Mouse (Mus musculus): ENCODE results near the gene Btn1a1. TPM values are rescaled to one million over a fixed set of nuclear protein-coding genes. Genes with fewer than 3 reads are reported as not detected.

Gene Btn1a1
- polyA plus RNA-seq, 1 experiment from 2014 or later: not detected

- under 1% methylated on average over 17 of the region's 17 CpGs for WGBS (ENCODE audit: missing documents)
- Histone ChIP-seq H3K4me3 (ENCODE audit: inconsistent target) (peak overlapping the region; percentile 54), H3K79me2 (ENCODE audit: inconsistent target) (no peaks in the 10 kb centered on the region), H3K27ac (peak overlapping the region; percentile 4; the same call in 1 of the 2 replicates), H3K36me3 (ENCODE audit: inconsistent target) (no peaks in the 10 kb centered on the region)
Observed at GRCm38 (mm10) chr13:23437908-23438307, 27.8 kb downstream of the Btn1a1 start.

- WGBS (ENCODE audit: missing documents): under 1% methylated on average over 32 of the region's 32 CpGs
- H3K4me3 ChIP-seq (ENCODE audit: inconsistent target): peak overlapping the region; percentile 54
- no peaks in the 10 kb centered on the region for H3K79me2 ChIP-seq (ENCODE audit: inconsistent target)
- H3K27ac ChIP-seq: peak overlapping the region; percentile 4; the same call in 1 of the 2 replicates
- H3K36me3 ChIP-seq (ENCODE audit: inconsistent target): no peaks in the 10 kb centered on the region
Observed at GRCm38 (mm10) chr13:23436861-23437822, 28.6 kb downstream of the Btn1a1 start.

GRCm38 (mm10) chr13:23436231-23436661 is 29.5 kb downstream of the Btn1a1 start:
- no peak overlapping the region for H3K27ac ChIP-seq
- H3K4me3 ChIP-seq (ENCODE audit: inconsistent target): peak overlapping the region; percentile 54
- 3% methylated on average over 10 of the region's 11 CpGs for WGBS (ENCODE audit: missing documents)
- H3K79me2 ChIP-seq (ENCODE audit: inconsistent target): no peaks in the 10 kb centered on the region
- no peaks in the 10 kb centered on the region for H3K36me3 ChIP-seq (ENCODE audit: inconsistent target)

- Histone ChIP-seq H3K36me3 (ENCODE audit: inconsistent target) (no peaks in the 10 kb centered on the region), H3K4me3 (ENCODE audit: inconsistent target) (peak overlapping the region; percentile 54; the same call in 1 of the 2 replicates), H3K79me2 (ENCODE audit: inconsistent target) (no peaks in the 10 kb centered on the region), H3K27ac (no peak overlapping the region)
- 47% methylated on average over 12 of the region's 12 CpGs for WGBS (ENCODE audit: missing documents)
Observed at GRCm38 (mm10) chr13:23435676-23436075, 30.0 kb downstream of the Btn1a1 start.

- H3K4me3 ChIP-seq (ENCODE audit: inconsistent target): peak overlapping the region; percentile 54; the same call in 1 of the 2 replicates
- H3K27ac ChIP-seq: no peak overlapping the region
- H3K79me2 ChIP-seq (ENCODE audit: inconsistent target): no peaks in the 10 kb centered on the region
- H3K36me3 ChIP-seq (ENCODE audit: inconsistent target): no peaks in the 10 kb centered on the region
- WGBS (ENCODE audit: missing documents): 90% methylated on average over 4 of the region's 4 CpGs
Observed at GRCm38 (mm10) chr13:23435241-23435640, 30.5 kb downstream of the Btn1a1 start.

- no peaks in the 10 kb centered on the region for H3K79me2 ChIP-seq (ENCODE audit: inconsistent target)
- no peaks in the 10 kb centered on the region for H3K36me3 ChIP-seq (ENCODE audit: inconsistent target)
- WGBS (ENCODE audit: missing documents): 91% methylated on average over 7 of the region's 7 CpGs
- H3K27ac ChIP-seq: no peak overlapping the region
- H3K4me3 ChIP-seq (ENCODE audit: inconsistent target): no peak overlapping the region
Observed at GRCm38 (mm10) chr13:23434426-23434825, 31.3 kb downstream of the Btn1a1 start.

GRCm38 (mm10) chr13:23433801-23434200 is 31.9 kb downstream of the Btn1a1 start:
- no peaks in the 10 kb centered on the region for H3K79me2 ChIP-seq (ENCODE audit: inconsistent target)
- no peak overlapping the region for H3K4me3 ChIP-seq (ENCODE audit: inconsistent target)
- WGBS (ENCODE audit: missing documents): 79% methylated on average over 5 of the region's 5 CpGs
- no peaks in the 10 kb centered on the region for H3K36me3 ChIP-seq (ENCODE audit: inconsistent target)
- no peak overlapping the region for H3K27ac ChIP-seq

- H3K27ac ChIP-seq: no peak overlapping the region
- peak overlapping the region; percentile 61 for H3K4me3 ChIP-seq (ENCODE audit: inconsistent target)
- 2% methylated on average over 5 of the region's 5 CpGs for WGBS (ENCODE audit: missing documents)
- no peaks in the 10 kb centered on the region for H3K36me3 ChIP-seq (ENCODE audit: inconsistent target)
- no peaks in the 10 kb centered on the region for H3K79me2 ChIP-seq (ENCODE audit: inconsistent target)
Observed at GRCm38 (mm10) chr13:23433206-23433605, 32.5 kb downstream of the Btn1a1 start.

GRCm38 (mm10) chr13:23432562-23433201 is 33.0 kb downstream of the Btn1a1 start:
- Histone ChIP-seq H3K4me3 (ENCODE audit: inconsistent target) (peak overlapping the region; percentile 61), H3K36me3 (ENCODE audit: inconsistent target) (no peaks in the 10 kb centered on the region), H3K79me2 (ENCODE audit: inconsistent target) (no peaks in the 10 kb centered on the region), H3K27ac (peak overlapping the region; percentile 55)
- WGBS (ENCODE audit: missing documents): 0% methylated on average over 28 of the region's 28 CpGs

GRCm38 (mm10) chr13:23431351-23431771 is 34.3 kb downstream of the Btn1a1 start:
- Histone ChIP-seq H3K27ac (peak overlapping the region; percentile 55), H3K79me2 (ENCODE audit: inconsistent target) (no peaks in the 10 kb centered on the region), H3K36me3 (ENCODE audit: inconsistent target) (no peaks in the 10 kb centered on the region), H3K4me3 (ENCODE audit: inconsistent target) (peak overlapping the region; percentile 61)
- WGBS (ENCODE audit: missing documents): 1% methylated on average over 15 of the region's 15 CpGs

GRCm38 (mm10) chr13:23430734-23431133 is 35.0 kb downstream of the Btn1a1 start:
- Histone ChIP-seq H3K79me2 (ENCODE audit: inconsistent target) (no peaks in the 10 kb centered on the region), H3K4me3 (ENCODE audit: inconsistent target) (peak overlapping the region; percentile 61), H3K27ac (peak overlapping the region; percentile 29), H3K36me3 (ENCODE audit: inconsistent target) (no peaks in the 10 kb centered on the region)
- WGBS (ENCODE audit: missing documents): 1% methylated on average over 17 of the region's 17 CpGs

- H3K36me3 ChIP-seq (ENCODE audit: inconsistent target): no peaks in the 10 kb centered on the region
- no peaks in the 10 kb centered on the region for H3K79me2 ChIP-seq (ENCODE audit: inconsistent target)
- no peak overlapping the region for H3K27ac ChIP-seq
- 32% methylated on average over 10 of the region's 10 CpGs for WGBS (ENCODE audit: missing documents)
- H3K4me3 ChIP-seq (ENCODE audit: inconsistent target): peak overlapping the region; percentile 61
Observed at GRCm38 (mm10) chr13:23429771-23430380, 35.8 kb downstream of the Btn1a1 start.

- peaks cover 3% of the 10 kb centered on the region for H3K79me2 ChIP-seq (ENCODE audit: inconsistent target)
- 91% methylated on average over 16 of the region's 16 CpGs for WGBS (ENCODE audit: missing documents)
- no peak overlapping the region for H3K27ac ChIP-seq
- no peak overlapping the region for H3K4me3 ChIP-seq (ENCODE audit: inconsistent target)
- no peaks in the 10 kb centered on the region for H3K36me3 ChIP-seq (ENCODE audit: inconsistent target)
Observed at GRCm38 (mm10) chr13:23428166-23428993, 37.3 kb downstream of the Btn1a1 start.
